Mouse (Mus musculus): Measurements from ENCODE around the gene Usp1.

Gene Usp1

DNA sequence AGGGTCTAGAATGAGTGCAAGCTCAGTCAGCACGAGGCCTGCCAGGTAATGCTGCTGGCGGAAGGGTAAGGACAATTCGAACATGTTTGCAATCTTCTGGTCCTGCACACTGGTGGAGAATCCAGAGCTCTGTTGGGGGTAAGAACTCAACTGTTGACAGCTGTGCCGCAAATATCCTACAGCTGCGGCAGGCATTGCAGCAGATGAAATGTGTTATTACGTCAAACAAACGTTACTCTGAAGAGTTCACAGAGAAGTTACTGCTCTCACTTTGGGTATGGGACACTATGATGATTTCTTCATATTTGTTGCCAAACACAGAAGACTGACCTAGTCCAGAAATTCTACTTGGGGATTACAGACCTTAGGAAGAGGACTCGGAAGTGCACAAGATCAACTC, 61.1 kb downstream of the Usp1 start:
- DNase-seq = no peak

Data from spleen, adult 18-20 months (tissue).